ENCODE assay signal across 8 mouse cellular contexts in genomic region chr12:110845131-110845880, GRCm38 (mm10). TPM values are rescaled to one million over a fixed set of nuclear protein-coding genes. Genes with fewer than 3 reads are reported as not detected.
A peak's percentile ranks its signal among the peaks of the same experiment; 100 is the strongest.
DNase-seq lines count a peak whose midpoint lies in the region; ATAC-seq lines count a peak whose summit lies in the region.

No protein-coding gene starts in this region.

- peak; percentile 95 for DNase-seq in ES-CJ7 (ENCODE audit: low read depth, low spot score)
- peak; percentile 87 to 90 for DNase-seq in cerebellum, adult 18-20 months
- peak; percentile 95 to 97 for DNase-seq in heart, postnatal 36 days
- peak; percentile 77 to 88 for DNase-seq in layer of hippocampus, adult 8-10 months (ENCODE audit: low spot score in 2 of 2)
- DNase-seq in ovary, adult 18-20 months (ENCODE audit: low spot score) = peak; percentile 90
- peak; percentile 22 to 37 for DNase-seq in thymus, postnatal 10 days (ENCODE audit: low spot score in 2 of 2)

- intact Hi-C loops in heart, postnatal 36 days (cut with DNase I) = loop anchor here (2.0 to 5.0 kb wide), 2 partner anchors 147 to 149 kb away; no protein-coding TSS in a partner anchor

- under 1% methylated on average over 36 of the region's 36 CpGs for WGBS in forebrain, embryonic 16.5 days
- WGBS in lung, embryonic 15.5 days = under 1% methylated on average over 36 of the region's 36 CpGs

- peak overlapping the region; percentile 58 for H3K4me2 ChIP-seq in forebrain, embryonic 16.5 days (ENCODE audit: low read length)
- H3K4me2 ChIP-seq in lung, embryonic 15.5 days = peak overlapping the region; percentile 84

- ATAC-seq in forebrain, embryonic 16.5 days = peak; percentile 73
- peak; percentile 93 for ATAC-seq in lung, embryonic 15.5 days (ENCODE audit: borderline replicate concordance, extremely low read depth, low FRiP score, low TSS enrichment)

- no peaks in the 10 kb centered on the region for H3K36me3 ChIP-seq in forebrain, embryonic 16.5 days (ENCODE audit: control insufficient read depth, insufficient read depth)
- H3K36me3 ChIP-seq in lung, embryonic 15.5 days = no peaks in the 10 kb centered on the region

- H3K4me3 ChIP-seq in forebrain, embryonic 16.5 days (replicated peaks; ENCODE audit: low read length) = peak overlapping the region; percentile 46
- H3K4me3 ChIP-seq in lung, embryonic 15.5 days = peak overlapping the region; percentile 62

- peaks cover 14% of the 10 kb centered on the region for H3K27me3 ChIP-seq in forebrain, embryonic 16.5 days (replicated peaks; ENCODE audit: control insufficient read depth, insufficient read depth, low read length)
- no peaks in the 10 kb centered on the region for H3K27me3 ChIP-seq in lung, embryonic 15.5 days

- peak overlapping the region; percentile 0 for H3K9ac ChIP-seq in forebrain, embryonic 16.5 days (replicated peaks; ENCODE audit: low read depth, low read length)
- H3K9ac ChIP-seq in lung, embryonic 15.5 days = peak overlapping the region; percentile 54

- H3K4me1 ChIP-seq in forebrain, embryonic 16.5 days (replicated peaks; ENCODE audit: control insufficient read depth, insufficient read depth, low read length) = peaks cover 23% of the 10 kb centered on the region
- H3K4me1 ChIP-seq in lung, embryonic 15.5 days = peaks cover 23% of the 10 kb centered on the region

- H3K27ac ChIP-seq in forebrain, embryonic 16.5 days (ENCODE audit: low read length) = no peak overlapping the region
- peak overlapping the region; percentile 85 for H3K27ac ChIP-seq in lung, embryonic 15.5 days

- H3K9me3 ChIP-seq in forebrain, embryonic 16.5 days (ENCODE audit: control insufficient read depth, low read length) = no peaks in the 10 kb centered on the region
- H3K9me3 ChIP-seq in lung, embryonic 15.5 days = no peaks in the 10 kb centered on the region

RNA-seq across cellular contexts. Expression of gene Mok, which starts 4.6 kb away (rescaled TPM):
- 13.4 and 13.6 TPM in 2 replicates for polyA plus RNA-seq in forebrain, embryonic 16.5 days (2015; fragmentation: Nextera tagmentation; extraction: Ambion mirVana)
- total RNA-seq in heart, postnatal 36 days (2021) = 1 to 10 TPM in 1 of 2 experiments, under 1 TPM in 1; 0.75 to 1.1 TPM
- total RNA-seq in layer of hippocampus, adult 8-10 months (2022) = 10 to 100 TPM in 3 of 4 experiments, 1 to 10 TPM in 1; 7.5 to 14.1 (median 11.5) TPM
- polyA plus RNA-seq in lung, embryonic 15.5 days (2015; fragmentation: Nextera tagmentation; extraction: Ambion mirVana) = 7.1 and 7.4 TPM in 2 replicates

RNA-seq across cellular contexts. Expression of gene Zfp839, which starts 4.7 kb away (rescaled TPM):
- polyA plus RNA-seq in forebrain, embryonic 16.5 days (2015; fragmentation: Nextera tagmentation; extraction: Ambion mirVana) = 3.2 and 3.3 TPM in 2 replicates
- 10 to 100 TPM; 11.1 to 11.7 TPM for total RNA-seq in heart, postnatal 36 days (2021)
- 10 to 100 TPM; 12.3 to 15.4 (median 14.8) TPM for total RNA-seq in layer of hippocampus, adult 8-10 months (2022)
- 4.7 and 6.2 TPM in 2 replicates for polyA plus RNA-seq in lung, embryonic 15.5 days (2015; fragmentation: Nextera tagmentation; extraction: Ambion mirVana)

RNA-seq across cellular contexts. Expression of gene Cinp, which starts 43.6 kb away (rescaled TPM):
- polyA plus RNA-seq in forebrain, embryonic 16.5 days (2015; fragmentation: Nextera tagmentation; extraction: Ambion mirVana) = 76.1 and 87.1 TPM in 2 replicates
- total RNA-seq in heart, postnatal 36 days (2021) = 10 to 100 TPM; 34.2 to 34.8 TPM
- total RNA-seq in layer of hippocampus, adult 8-10 months (2022) = 10 to 100 TPM; 47.1 to 66.8 (median 55.9) TPM
- 73.7 and 79.1 TPM in 2 replicates for polyA plus RNA-seq in lung, embryonic 15.5 days (2015; fragmentation: Nextera tagmentation; extraction: Ambion mirVana)

RNA-seq across cellular contexts. Expression of gene Tecpr2, which starts 43.8 kb away (rescaled TPM):
- 8.6 and 9.3 TPM in 2 replicates for polyA plus RNA-seq in forebrain, embryonic 16.5 days (2015; fragmentation: Nextera tagmentation; extraction: Ambion mirVana)
- total RNA-seq in heart, postnatal 36 days (2021) = 1 to 10 TPM; 5.1 to 5.6 TPM
- total RNA-seq in layer of hippocampus, adult 8-10 months (2022) = 10 to 100 TPM; 40.1 to 46.1 (median 44.4) TPM
- 3.1 and 3.3 TPM in 2 replicates for polyA plus RNA-seq in lung, embryonic 15.5 days (2015; fragmentation: Nextera tagmentation; extraction: Ambion mirVana)

Comparison
In these comparisons a context has a peak if more than half of its experiments do, and no peak if none do; other contexts are left out.
1. DNase-seq: peak in every context shown above with its lines; median percentile 96 in heart, postnatal 36 days; 95 in ES-CJ7; 90 in ovary, adult 18-20 months; 88 in cerebellum, adult 18-20 months; 82 in layer of hippocampus, adult 8-10 months; 30 in thymus, postnatal 10 days.
2. RNA of gene Mok, which starts 4.6 kb away (total RNA-seq): 7.5 to 14.1 TPM in layer of hippocampus, adult 8-10 months; 0.75 to 1.1 TPM in heart, postnatal 36 days; every median in the first group is over 4 times any median in the second.